Mouse (Mus musculus): ENCODE measurements around the gene Plppr2. TPM values are rescaled to one million over a fixed set of nuclear protein-coding genes. Genes with fewer than 3 reads are reported as not detected.

Gene Plppr2
- polyA plus RNA-seq, 1 experiment from 2014 or later: 45.6 TPM

GRCm38 (mm10) chr9:21992227-21992626 lies 55.4 kb downstream of the Plppr2 start:
- no peak overlapping the region for H3K4me2 ChIP-seq (replicated peaks)
- H3K9ac ChIP-seq (replicated peaks): no peak overlapping the region
- H3K9me3 ChIP-seq: no peaks in the 10 kb centered on the region
- H3K4me3 ChIP-seq: no peak overlapping the region
- ATAC-seq (ENCODE audit: low FRiP score, low read depth): no peak
- H3K27me3 ChIP-seq: peaks cover 63% of the 10 kb centered on the region
- 84% methylated on average over 4 of the region's 4 CpGs for WGBS
- no peaks in the 10 kb centered on the region for H3K36me3 ChIP-seq
- H3K27ac ChIP-seq (replicated peaks): no peak overlapping the region
- H3K4me1 ChIP-seq: peaks cover 24% of the 10 kb centered on the region

DNA sequence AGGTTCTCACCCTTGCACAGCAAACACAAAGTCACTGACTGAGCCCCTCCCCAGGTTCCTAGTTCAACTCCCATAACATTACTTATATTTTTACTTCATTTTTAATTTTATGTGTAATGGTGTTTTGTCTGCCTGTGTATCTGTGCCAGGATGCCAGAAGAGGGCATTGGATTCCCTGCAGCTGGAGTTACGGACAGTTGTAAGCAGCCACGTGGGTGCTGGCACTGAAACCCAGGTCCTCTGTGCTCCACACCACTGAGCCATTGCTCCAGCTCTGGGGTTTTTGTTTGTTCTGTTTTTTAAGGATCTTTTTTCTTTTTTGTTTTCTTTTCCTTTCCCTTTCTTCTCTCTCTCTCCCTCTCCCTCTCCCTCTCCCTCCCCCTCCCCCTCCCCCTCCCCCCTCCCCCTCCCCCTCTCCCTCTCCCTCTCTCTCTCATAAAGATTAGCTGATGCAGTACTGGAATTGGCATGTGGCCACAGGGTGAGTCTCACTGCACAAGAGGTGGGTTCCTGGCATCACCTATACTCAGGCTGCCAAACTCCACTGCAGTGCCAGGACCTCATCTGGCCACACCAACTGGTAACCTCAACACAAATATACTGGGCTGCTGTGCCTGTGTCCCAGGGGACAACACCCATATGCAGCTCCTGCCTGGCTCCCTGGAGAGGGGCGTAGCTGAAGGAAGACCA lies 59.5 kb downstream of the Plppr2 start:
- Histone ChIP-seq H3K9me3 (no peaks in the 10 kb centered on the region), H3K9ac (replicated peaks) (no peak overlapping the region), H3K4me3 (no peak overlapping the region), H3K27ac (replicated peaks) (no peak overlapping the region), H3K4me2 (replicated peaks) (no peak overlapping the region), H3K4me1 (no peaks in the 10 kb centered on the region), H3K27me3 (peaks cover 22% of the 10 kb centered on the region), H3K36me3 (no peaks in the 10 kb centered on the region)
- ATAC-seq (ENCODE audit: low FRiP score, low read depth): no peak
- WGBS: 89% methylated on average over 3 of the region's 3 CpGs

Other genes starting within 250 kb of the Plppr2 start
- gene Ldlr, start 213.6 kb upstream of the Plppr2 start, polyA plus RNA-seq (2016; fragmentation: Nextera tagmentation; extraction: Ambion mirVana): 39.5 and 43.5 TPM in 2 replicates
- gene Spc24, start 176.7 kb upstream of the Plppr2 start, polyA plus RNA-seq (2016; fragmentation: Nextera tagmentation; extraction: Ambion mirVana): 74.2 and 87.2 TPM in 2 replicates
- 7.7 and 9.9 TPM in 2 replicates for gene Kank2, start 138.3 kb upstream of the Plppr2 start, polyA plus RNA-seq (2016; fragmentation: Nextera tagmentation; extraction: Ambion mirVana)
- 0.28 and 0.64 TPM in 2 replicates for gene Angptl8, start 101.5 kb upstream of the Plppr2 start, polyA plus RNA-seq (2016; fragmentation: Nextera tagmentation; extraction: Ambion mirVana)
- 20.0 and 24.5 TPM in 2 replicates for gene Dock6, start 84.4 kb upstream of the Plppr2 start, polyA plus RNA-seq (2016; fragmentation: Nextera tagmentation; extraction: Ambion mirVana)
- gene Rab3d, start 18.8 kb upstream of the Plppr2 start, polyA plus RNA-seq (2016; fragmentation: Nextera tagmentation; extraction: Ambion mirVana): 13.2 and 13.4 TPM in 2 replicates
- gene Ccdc159, start 9.6 kb upstream of the Plppr2 start, polyA plus RNA-seq (2016; fragmentation: Nextera tagmentation; extraction: Ambion mirVana): 6.1 and 6.9 TPM in 2 replicates
- gene Tmem205, start 9.5 kb upstream of the Plppr2 start, polyA plus RNA-seq (2016; fragmentation: Nextera tagmentation; extraction: Ambion mirVana): 32.7 and 36.9 TPM in 2 replicates
- 7.8 and 8.1 TPM in 2 replicates for gene Swsap1, start 18.7 kb downstream of the Plppr2 start, polyA plus RNA-seq (2016; fragmentation: Nextera tagmentation; extraction: Ambion mirVana)
- gene Epor, start 26.5 kb downstream of the Plppr2 start, polyA plus RNA-seq (2016; fragmentation: Nextera tagmentation; extraction: Ambion mirVana): 3.0 and 3.4 TPM in 2 replicates
- 2.7 TPM in 2 replicates for gene Rgl3, start 52.4 kb downstream of the Plppr2 start, polyA plus RNA-seq (2016; fragmentation: Nextera tagmentation; extraction: Ambion mirVana)
- gene Ccdc151, start 65.6 kb downstream of the Plppr2 start, polyA plus RNA-seq (2016; fragmentation: Nextera tagmentation; extraction: Ambion mirVana): 3.8 and 4.9 TPM in 2 replicates
- 99.2 and 100.0 TPM in 2 replicates for gene Prkcsh, start 65.8 kb downstream of the Plppr2 start, polyA plus RNA-seq (2016; fragmentation: Nextera tagmentation; extraction: Ambion mirVana)
- 60.4 and 61.9 TPM in 2 replicates for gene Elavl3, start 115.0 kb downstream of the Plppr2 start, polyA plus RNA-seq (2016; fragmentation: Nextera tagmentation; extraction: Ambion mirVana)
- not detected in 2 replicates for gene Gm49318, start 134.2 kb downstream of the Plppr2 start, polyA plus RNA-seq (2016; fragmentation: Nextera tagmentation; extraction: Ambion mirVana)
- 19.0 and 21.2 TPM in 2 replicates for gene Zfp653, start 134.3 kb downstream of the Plppr2 start, polyA plus RNA-seq (2016; fragmentation: Nextera tagmentation; extraction: Ambion mirVana)
- gene Ecsit, start 148.4 kb downstream of the Plppr2 start, polyA plus RNA-seq (2016; fragmentation: Nextera tagmentation; extraction: Ambion mirVana): 35.6 and 40.7 TPM in 2 replicates
- gene Cnn1, start 162.2 kb downstream of the Plppr2 start, polyA plus RNA-seq (2016; fragmentation: Nextera tagmentation; extraction: Ambion mirVana): 6.7 TPM in 2 replicates
- gene Elof1, start 180.1 kb downstream of the Plppr2 start, polyA plus RNA-seq (2016; fragmentation: Nextera tagmentation; extraction: Ambion mirVana): 178 and 187 TPM in 2 replicates
- gene Acp5, start 198.7 kb downstream of the Plppr2 start, polyA plus RNA-seq (2016; fragmentation: Nextera tagmentation; extraction: Ambion mirVana): 5.7 and 9.4 TPM in 2 replicates
- 62.0 and 66.8 TPM in 2 replicates for gene Pigyl, start 219.8 kb downstream of the Plppr2 start, polyA plus RNA-seq (2016; fragmentation: Nextera tagmentation; extraction: Ambion mirVana)

Data from midbrain, embryonic 12.5 days (tissue).